Mouse (Mus musculus): Measurements from ENCODE around the gene Cttn.

DNA sequence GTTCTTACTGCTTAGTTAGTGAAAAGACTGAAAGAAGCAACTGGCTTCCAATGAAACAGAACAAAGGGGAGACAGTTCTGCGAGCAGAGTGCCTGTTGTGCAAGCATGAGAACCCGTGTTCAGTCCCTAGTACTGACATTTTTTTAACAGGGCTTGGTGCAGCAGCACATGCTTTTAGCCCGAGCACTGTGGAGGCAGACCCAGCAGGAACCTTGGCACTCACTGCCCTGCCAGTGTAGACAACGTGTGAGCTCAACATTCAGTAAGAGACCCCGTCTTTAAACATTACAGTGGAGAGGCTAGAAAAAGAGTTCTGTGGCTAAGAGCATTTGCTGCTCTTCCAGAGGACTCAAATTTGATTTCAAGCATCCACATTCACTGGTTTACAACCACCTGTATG lies 45.9 kb upstream of the Cttn start:
- TF ChIP-seq CTCF (IDR thresholded peaks at IDR 0.05; ENCODE audit: low read depth, low read length) (no peak), POLR2A (IDR thresholded peaks at IDR 0.05; ENCODE audit: borderline replicate concordance, low read depth, low read length) (no peak)
